Mouse (Mus musculus): ENCODE measurements around the gene Dcaf12.

DNA sequence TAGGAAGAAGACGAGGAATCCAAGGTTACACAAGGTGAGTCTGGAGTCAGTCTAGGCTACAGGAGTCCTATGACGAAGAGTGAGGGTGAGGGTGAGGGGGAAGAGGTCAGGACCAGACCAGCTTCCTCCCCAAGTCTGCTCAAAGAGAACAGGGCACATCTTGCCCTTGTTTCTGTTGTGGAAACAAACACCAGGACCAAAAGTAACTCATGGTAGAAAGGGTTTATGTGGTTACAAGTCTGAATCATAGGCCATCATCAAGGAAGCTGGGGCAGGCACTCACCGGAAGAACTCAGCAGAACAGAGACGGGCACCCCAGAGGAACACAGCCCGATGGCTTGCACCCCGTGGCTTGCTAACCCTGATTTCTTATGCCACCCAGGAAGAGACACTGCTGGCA is 12.2 kb upstream of the Dcaf12 start:
- TF ChIP-seq CTCF (IDR thresholded peaks at IDR 0.05; ENCODE audit: borderline replicate concordance, control insufficient read depth, extremely low read depth, insufficient read depth, low read length, poor library complexity) (no peak), POLR2A (IDR thresholded peaks at IDR 0.05; ENCODE audit: control insufficient read depth, extremely low read depth, insufficient read depth, low read length, poor library complexity) (no peak)

Data from thymus, adult 2 months (tissue).